8 mouse cellular contexts compared by ENCODE assay signal in the genomic region with DNA sequence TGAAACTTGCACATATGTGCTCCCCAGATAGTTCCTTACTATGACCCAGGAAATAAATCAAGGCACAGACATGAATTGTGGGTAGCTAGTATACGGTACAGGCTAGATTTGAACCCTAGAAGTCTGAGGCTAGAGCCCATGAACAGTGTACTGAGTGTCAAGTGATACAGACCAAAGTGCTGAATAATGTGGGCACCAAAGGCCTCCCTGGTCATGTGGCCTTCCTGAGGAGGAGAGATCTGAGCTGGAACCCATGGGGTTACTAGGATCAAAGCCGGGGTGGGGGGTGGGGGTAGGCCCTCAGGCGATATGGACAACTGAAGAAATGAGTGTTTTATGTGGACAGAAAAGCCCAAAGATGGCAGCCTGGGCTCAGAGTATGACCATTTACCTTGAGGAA.
DNase-seq lines count a peak whose midpoint lies in the region; ATAC-seq and TF ChIP-seq lines count a peak whose summit lies in the region.

No protein-coding gene starts in this region.

- no peak for TF ChIP-seq POLR2A in heart, adult 2 months (IDR thresholded peaks at IDR 0.05; ENCODE audit: insufficient read depth, low read depth, low read length)
- TF ChIP-seq POLR2A in liver, adult 2 months (IDR thresholded peaks at IDR 0.05; ENCODE audit: extremely low read depth, insufficient read depth, low read length), result no peak

- no peak for ATAC-seq in stomach, postnatal 0 days (ENCODE audit: low FRiP score, low TSS enrichment)

- H3K9ac ChIP-seq in heart, adult 2 months (ENCODE audit: low read depth, low read length), result no peak overlapping the region
- H3K9ac ChIP-seq in liver, adult 2 months (ENCODE audit: low read depth, low read length), result 0 out of 2 replicates have a peak overlapping the region, but pooled peaks have one; percentile 23
- H3K9ac ChIP-seq in stomach, postnatal 0 days (ENCODE audit: low read length), result no peak overlapping the region

- H3K4me2 ChIP-seq in stomach, postnatal 0 days (replicated peaks; ENCODE audit: low read depth), result peak overlapping the region; percentile 73; the same call in 1 of the 2 replicates

- H3K4me3 ChIP-seq in heart, adult 2 months, result no peak overlapping the region; the same call in 1 of the 2 replicates
- H3K4me3 ChIP-seq in liver, adult 2 months (ENCODE audit: insufficient read depth, low read depth, low read length), result peak overlapping the region; percentile 22; the same call in 1 of the 2 replicates
- no peak overlapping the region for H3K4me3 ChIP-seq in stomach, postnatal 0 days (ENCODE audit: low read depth, low read length)

- WGBS in heart, adult 2 months, result 68% methylated on average over 3 of the region's 3 CpGs
- 87% methylated on average over 3 of the region's 3 CpGs for WGBS in liver, adult 2 months
- 74% methylated on average over 3 of the region's 3 CpGs for WGBS in stomach, postnatal 0 days

- intact Hi-C loops in heart, adult 2 months (cut with DNase I), result no loop called here
- intact Hi-C loops in heart, postnatal 10 days (cut with DNase I), result loop anchor here (2.0 kb wide), 1 partner anchor 38 kb away; no protein-coding TSS in a partner anchor

- TF ChIP-seq EP300 in heart, adult 2 months (IDR thresholded peaks at IDR 0.05; ENCODE audit: insufficient read depth, low read depth, low read length), result no peak
- TF ChIP-seq EP300 in stomach, postnatal 0 days (optimal IDR thresholded peaks at IDR 0.05), result no peak

- H3K4me1 ChIP-seq in heart, adult 2 months (ENCODE audit: control insufficient read depth, insufficient read depth, low read length), result peaks cover 20% of the 10 kb centered on the region
- H3K4me1 ChIP-seq in liver, adult 2 months (ENCODE audit: control insufficient read depth, insufficient read depth, low read length), result peaks cover 6% of the 10 kb centered on the region
- peaks cover 14% of the 10 kb centered on the region for H3K4me1 ChIP-seq in stomach, postnatal 0 days (replicated peaks; ENCODE audit: control insufficient read depth, insufficient read depth)

- no peak for TF ChIP-seq CTCF in heart, adult 2 months (IDR thresholded peaks at IDR 0.05)
- TF ChIP-seq CTCF in liver, adult 2 months (IDR thresholded peaks at IDR 0.05; ENCODE audit: low read depth, low read length), result no peak
- TF ChIP-seq CTCF in stomach, postnatal 0 days (IDR thresholded peaks at IDR 0.05; ENCODE audit: low read depth), result no peak

- no peak for DNase-seq in heart, adult 2 months
- no peak for DNase-seq in heart, postnatal 10 days
- peak; percentile 12 for DNase-seq in spleen, adult 12 weeks (ENCODE audit: low spot score)
- no peak for DNase-seq in spleen, postnatal 10 days (ENCODE audit: low spot score in 2 of 2)
- no peak for DNase-seq in liver, adult 2 months (ENCODE audit: extremely low read depth, low read depth, low spot score)
- DNase-seq in stomach, postnatal 0 days (ENCODE audit: low spot score), result no peak
- DNase-seq in testis, postnatal 10 days (ENCODE audit: low spot score), result no peak
- DNase-seq in right cerebral cortex, adult 2 months (ENCODE audit: low spot score in 2 of 2), result no peak

- H3K79me2 ChIP-seq in heart, adult 2 months (replicated peaks; ENCODE audit: control insufficient read depth, insufficient read depth, low read length), result peaks cover 2% of the 10 kb centered on the region; the same call in 1 of the 2 replicates
- peaks cover 6% of the 10 kb centered on the region; the same call in 1 of the 2 replicates for H3K79me2 ChIP-seq in liver, adult 2 months (ENCODE audit: control insufficient read depth, insufficient read depth, low read length)

- H3K27me3 ChIP-seq in heart, adult 2 months (ENCODE audit: control insufficient read depth, insufficient read depth, low read length), result no peaks in the 10 kb centered on the region
- no peaks in the 10 kb centered on the region for H3K27me3 ChIP-seq in liver, adult 2 months (ENCODE audit: control insufficient read depth, insufficient read depth, low read length)
- no peaks in the 10 kb centered on the region for H3K27me3 ChIP-seq in stomach, postnatal 0 days (ENCODE audit: control insufficient read depth, insufficient read depth, low read length)

- no peaks in the 10 kb centered on the region for H3K9me3 ChIP-seq in stomach, postnatal 0 days (ENCODE audit: control insufficient read depth, low read length)

- peaks cover 13% of the 10 kb centered on the region for H3K36me3 ChIP-seq in heart, adult 2 months (ENCODE audit: control insufficient read depth, insufficient read depth, low read length)
- no peaks in the 10 kb centered on the region for H3K36me3 ChIP-seq in liver, adult 2 months (ENCODE audit: control insufficient read depth, insufficient read depth, low read length)
- peaks cover 8% of the 10 kb centered on the region for H3K36me3 ChIP-seq in stomach, postnatal 0 days (ENCODE audit: control insufficient read depth, insufficient read depth, low read length)

- H3K27ac ChIP-seq in heart, adult 2 months, result peak overlapping the region; percentile 13; the same call in 1 of the 2 replicates
- H3K27ac ChIP-seq in liver, adult 2 months (replicated peaks; ENCODE audit: insufficient read depth, low read depth, low read length), result no peak overlapping the region
- H3K27ac ChIP-seq in stomach, postnatal 0 days (replicated peaks), result no peak overlapping the region
